Mouse (Mus musculus) heart, embryonic 16.5 days (tissue): Measurements from ENCODE around the gene Hmox1. TPM values are rescaled to one million over a fixed set of nuclear protein-coding genes. Genes with fewer than 3 reads are reported as not detected.
A peak's percentile ranks its signal among the peaks of the same experiment; 100 is the strongest.

Source experiments
- ATAC-seq: fragments of 200-750 bp; cut with Nextera tagmentation; replicated peaks from 2 replicates; pipeline ENCODE4 v1.8.0; 2017; ENCODE audit warnings: moderate number of reproducible peaks; ENCODE audit not compliant: insufficient read depth, low FRiP score; ENCODE audit errors: extremely low read depth
- H3K27ac ChIP-seq: fragments of 300-500 bp; sonication (generic); 2 replicates; pipeline ENCODE4 v1.5.1; 2014; ENCODE audit warnings: mild to moderate bottlenecking, low read length, control low read depth, moderate library complexity
- H3K27me3 ChIP-seq: fragments of 300-500 bp; sonication (generic); 2 replicates; pipeline ENCODE4 v1.6.1; 2014; ENCODE audit warnings: low read length, mixed read lengths; ENCODE audit not compliant: control insufficient read depth, insufficient read depth
- H3K36me3 ChIP-seq: fragments of 300-500 bp; sonication (generic); 2 replicates; pipeline ENCODE4 v1.6.1; 2014; ENCODE audit not compliant: control insufficient read depth, insufficient read depth
- H3K4me1 ChIP-seq: fragments of 300-500 bp; sonication (generic); 2 replicates; pipeline ENCODE4 v1.6.1; 2014; ENCODE audit warnings: low read length, mixed read lengths; ENCODE audit not compliant: control insufficient read depth, insufficient read depth
- H3K4me2 ChIP-seq: fragments of 300-500 bp; sonication (generic); 2 replicates; pipeline ENCODE4 v1.6.1; 2014; ENCODE audit warnings: low read depth, mild to moderate bottlenecking, control low read depth, low read length
- H3K4me3 ChIP-seq: fragments of 300-500 bp; sonication (generic); 2 replicates; pipeline ENCODE4 v1.5.1; 2014; ENCODE audit warnings: mild to moderate bottlenecking, control low read depth, low read length
- H3K9ac ChIP-seq: fragments of 300-500 bp; sonication (generic); 2 replicates; pipeline ENCODE4 v1.6.1; 2014; ENCODE audit warnings: low read length, control low read depth
- H3K9me3 ChIP-seq: fragments of 300-500 bp; sonication (generic); replicated peaks from 2 replicates; pipeline ENCODE4 v1.6.1; 2016; ENCODE audit warnings: low read length; ENCODE audit not compliant: control insufficient read depth
- WGBS: fragments of 180-500 bp; shearing (Covaris S2); extraction: QIAGEN DNeasy Blood & Tissue Kit; methylation state at CpG from one replicate; pipeline ENCODE4 v1.1.7; 2014; 5-methylcytosine and 5-hydroxymethylcytosine counted together
- polyA plus RNA-seq: library from polyadenylated mRNA; unstranded; fragments of >200 nt; fragmentation: Nextera tagmentation; extraction: Ambion mirVana; gene quantifications from 2 replicates; pipeline ENCODE4 v1.2.1, GENCODE M21; 2015

Gene Hmox1
- polyA plus RNA-seq = 16.8 and 17.6 TPM in 2 replicates

DNA sequence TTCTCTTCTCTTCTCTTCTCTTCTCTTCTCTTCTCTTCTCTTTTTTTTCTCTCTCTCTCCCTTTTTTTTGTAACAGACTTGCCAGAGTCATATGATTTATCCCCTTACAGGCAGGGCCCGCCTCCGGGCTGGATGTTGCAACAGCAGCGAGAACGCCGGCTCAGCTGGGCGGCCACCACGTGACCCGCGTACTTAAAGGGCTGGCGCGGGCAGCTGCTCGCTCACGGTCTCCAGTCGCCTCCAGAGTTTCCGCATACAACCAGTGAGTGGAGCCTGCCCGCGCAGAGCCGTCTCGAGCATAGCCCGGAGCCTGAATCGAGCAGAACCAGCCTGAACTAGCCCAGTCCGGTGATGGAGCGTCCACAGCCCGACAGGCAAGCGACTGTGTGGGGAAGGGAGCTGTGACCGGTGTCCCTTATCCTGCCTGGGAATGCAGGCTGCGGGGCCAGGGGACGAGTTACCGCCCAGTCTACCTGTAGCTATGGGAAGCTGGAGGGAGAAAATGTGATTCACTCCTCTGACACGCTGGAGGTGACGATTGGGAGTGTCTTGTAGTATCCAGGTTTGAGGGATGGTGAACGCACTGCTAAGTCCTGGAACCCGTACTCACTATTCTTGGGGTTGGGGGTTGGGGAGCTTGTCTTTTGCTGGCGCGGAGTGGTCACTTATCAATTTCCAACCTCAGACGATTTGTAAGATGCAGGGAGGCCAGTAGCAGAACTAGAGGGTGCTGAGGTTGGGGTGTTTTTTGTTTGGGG, at the start of gene Hmox1:
TSS of gene Hmox1 (plus strand) at position 223 of the 758 bp plus-strand sequence.
- ATAC-seq = peak; percentile 94
- no peaks in the 10 kb centered on the region for H3K36me3 ChIP-seq
- peak within 1 kb of the TSS; percentile 75 for H3K9ac ChIP-seq
- 0 out of 2 replicates have a peak within 1 kb of the TSS, but pooled peaks have one; percentile 29 for H3K27ac ChIP-seq
- H3K27me3 ChIP-seq = no peaks in the 10 kb centered on the region
- H3K4me3 ChIP-seq = peak within 1 kb of the TSS; percentile 63
- peaks cover 15% of the 10 kb centered on the region for H3K4me1 ChIP-seq
- WGBS = 1% methylated on average over 36 of the region's 36 CpGs
- peak within 1 kb of the TSS; percentile 79 for H3K4me2 ChIP-seq
- no peaks in the 10 kb centered on the region for H3K9me3 ChIP-seq

DNA sequence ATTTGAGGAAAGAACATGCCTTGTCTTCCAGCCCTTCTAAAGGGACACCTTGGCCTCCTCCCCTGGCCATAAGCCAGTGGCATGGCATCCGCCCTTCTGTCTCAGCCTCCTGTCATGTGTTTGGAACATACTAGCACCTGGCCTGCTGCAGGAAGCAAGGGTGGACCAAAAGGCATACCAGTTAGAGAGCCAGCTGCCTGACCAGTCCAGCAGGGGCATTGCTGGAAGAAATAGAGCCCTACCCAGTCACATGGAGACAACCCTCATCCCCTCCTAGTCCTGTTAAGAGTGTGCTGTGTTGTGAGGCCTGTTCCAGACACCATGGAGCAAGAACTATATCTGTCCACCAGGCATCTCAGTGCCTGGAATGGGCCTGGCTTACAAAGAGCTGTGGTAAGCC, 47.1 kb upstream of the Hmox1 start:
- ATAC-seq = peak; percentile 52
- peak overlapping the region; percentile 56 for H3K27ac ChIP-seq

DNA sequence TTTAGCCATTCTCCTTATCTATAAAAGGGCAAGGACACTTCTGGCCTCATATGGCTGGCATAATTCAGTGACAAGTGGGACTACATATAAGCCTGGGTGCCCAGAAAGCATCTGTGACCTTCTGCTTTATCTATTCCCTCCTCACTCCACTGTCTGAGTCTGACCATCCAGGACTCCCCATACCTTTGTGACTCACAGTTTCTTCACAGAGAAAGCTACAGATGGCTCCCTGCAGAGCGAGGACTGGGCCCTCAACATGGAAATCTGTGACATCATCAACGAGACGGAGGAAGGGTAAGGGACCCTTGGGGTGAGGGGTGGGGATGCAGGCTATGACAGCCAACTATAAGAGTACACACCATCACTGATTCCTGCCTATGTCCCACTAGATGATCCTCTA, 45.6 kb upstream of the Hmox1 start:
- Histone ChIP-seq H3K9me3 (no peaks in the 10 kb centered on the region), H3K4me1 (peaks cover 16% of the 10 kb centered on the region), H3K4me2 (no peak overlapping the region), H3K27ac (no peak overlapping the region), H3K36me3 (peaks cover 8% of the 10 kb centered on the region), H3K9ac (no peak overlapping the region), H3K4me3 (no peak overlapping the region), H3K27me3 (no peaks in the 10 kb centered on the region)
- ATAC-seq = no peak
- 82% methylated on average over 3 of the region's 3 CpGs for WGBS

More for the DNA sequence above, 47.1 kb upstream of the Hmox1 start:
- H3K27me3 ChIP-seq = no peaks in the 10 kb centered on the region
- peaks cover 4% of the 10 kb centered on the region for H3K36me3 ChIP-seq
- H3K9ac ChIP-seq = no peak overlapping the region
- WGBS = 70% methylated on average over 1 of the region's 1 CpGs
- H3K4me1 ChIP-seq = peaks cover 17% of the 10 kb centered on the region
- H3K4me2 ChIP-seq = no peak overlapping the region
- H3K9me3 ChIP-seq = no peaks in the 10 kb centered on the region
- H3K4me3 ChIP-seq = no peak overlapping the region

DNA sequence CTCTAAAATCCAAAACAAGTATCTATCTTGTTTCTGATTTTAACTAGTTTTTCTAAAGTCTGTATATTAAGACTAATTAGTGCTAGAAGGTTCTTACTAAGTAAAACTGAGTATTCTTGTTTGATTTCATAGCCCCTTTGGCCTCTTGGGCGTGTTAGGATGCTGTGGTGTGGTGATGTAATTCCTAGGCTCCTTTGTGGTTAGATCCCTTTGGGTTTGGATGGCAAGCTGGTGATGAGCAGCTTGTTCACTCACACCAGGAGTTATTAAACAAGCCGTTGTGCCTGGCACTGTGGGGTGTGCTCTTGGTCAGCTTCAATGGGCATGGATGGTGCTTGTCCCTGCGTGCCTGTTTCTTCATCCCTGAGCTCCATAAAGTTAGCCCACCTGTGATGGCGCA, 40.1 kb upstream of the Hmox1 start:
- Histone ChIP-seq H3K36me3 (peaks cover 12% of the 10 kb centered on the region), H3K9me3 (no peaks in the 10 kb centered on the region), H3K27me3 (no peaks in the 10 kb centered on the region), H3K4me1 (no peaks in the 10 kb centered on the region), H3K9ac (no peak overlapping the region), H3K27ac (no peak overlapping the region), H3K4me2 (no peak overlapping the region), H3K4me3 (no peak overlapping the region)
- no peak for ATAC-seq
- 87% methylated on average over 4 of the region's 4 CpGs for WGBS

DNA sequence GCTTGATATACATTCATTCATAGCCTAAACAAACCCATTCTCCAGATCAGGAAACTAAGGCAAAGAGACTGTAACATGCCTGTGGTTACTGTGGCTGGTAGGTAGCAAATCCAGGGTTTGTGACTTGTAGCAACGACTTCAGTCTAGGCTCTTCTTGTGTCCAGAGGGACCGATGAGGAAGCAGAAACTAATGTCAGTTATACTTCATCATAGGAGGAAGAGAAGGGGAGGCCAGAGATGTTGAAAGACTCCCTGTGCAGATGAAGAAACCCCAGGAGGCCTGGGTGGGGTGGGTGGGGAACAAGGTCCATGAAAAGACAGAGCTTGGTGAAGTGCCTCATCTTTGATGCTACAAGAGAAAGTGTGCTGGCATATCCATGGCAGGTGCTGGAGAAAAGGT, 37.7 kb upstream of the Hmox1 start:
- Histone ChIP-seq H3K9ac (no peak overlapping the region), H3K9me3 (no peaks in the 10 kb centered on the region), H3K4me2 (no peak overlapping the region), H3K4me3 (no peak overlapping the region), H3K36me3 (peaks cover 13% of the 10 kb centered on the region), H3K4me1 (no peaks in the 10 kb centered on the region), H3K27ac (no peak overlapping the region), H3K27me3 (no peaks in the 10 kb centered on the region)
- WGBS = 93% methylated on average over 2 of the region's 2 CpGs
- ATAC-seq = no peak

DNA sequence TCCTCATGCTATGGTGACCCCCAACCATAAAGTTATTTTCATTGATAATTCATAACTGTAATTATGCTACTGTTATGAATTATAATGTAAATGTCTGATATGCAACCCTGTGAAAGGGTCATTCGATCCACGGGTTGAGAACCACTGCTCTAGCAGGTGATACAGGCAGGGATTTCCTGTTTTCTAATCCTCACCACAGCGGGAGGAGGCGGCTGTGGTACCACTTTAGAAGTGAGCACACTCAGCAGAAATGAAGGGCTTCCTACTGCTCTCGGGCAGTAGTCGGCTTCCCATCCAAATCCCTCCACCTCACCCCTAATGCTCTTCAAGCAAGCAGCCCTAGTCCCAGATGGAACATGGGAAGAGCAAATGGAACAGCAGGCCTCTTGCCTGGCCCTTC, 33.4 kb upstream of the Hmox1 start:
- WGBS = 77% methylated on average over 6 of the region's 6 CpGs

DNA sequence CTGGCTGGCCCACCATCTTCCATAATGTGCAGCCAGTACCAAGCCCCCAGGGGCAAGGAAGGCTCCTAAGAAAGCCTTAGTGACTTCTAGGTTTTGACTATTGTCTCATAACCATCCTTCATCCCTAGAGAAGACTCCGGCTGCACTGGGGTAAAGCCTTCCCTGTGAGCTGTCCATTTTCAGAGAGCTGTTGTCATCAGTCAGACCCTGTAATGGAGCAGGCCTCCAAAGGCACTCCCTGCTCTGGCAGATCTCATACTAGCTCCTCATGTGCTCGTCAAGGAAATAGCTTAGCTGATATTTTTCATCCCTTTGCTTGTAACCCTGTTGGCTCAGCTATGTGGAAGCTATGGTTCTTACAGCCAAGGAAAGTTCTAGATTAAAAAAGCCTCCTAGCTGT, 32.6 kb upstream of the Hmox1 start:
- Histone ChIP-seq H3K9me3 (no peaks in the 10 kb centered on the region), H3K4me1 (peaks cover 14% of the 10 kb centered on the region), H3K4me3 (no peak overlapping the region), H3K9ac (no peak overlapping the region), H3K27me3 (no peaks in the 10 kb centered on the region), H3K36me3 (peaks cover 19% of the 10 kb centered on the region), H3K4me2 (no peak overlapping the region), H3K27ac (no peak overlapping the region)
- 64% methylated on average over 2 of the region's 2 CpGs for WGBS
- ATAC-seq = no peak

More for the DNA sequence above, 33.4 kb upstream of the Hmox1 start:
- H3K4me1 ChIP-seq = peaks cover 12% of the 10 kb centered on the region
- H3K27ac ChIP-seq = no peak overlapping the region
- no peak overlapping the region for H3K9ac ChIP-seq
- no peak overlapping the region for H3K4me2 ChIP-seq
- peaks cover 16% of the 10 kb centered on the region for H3K36me3 ChIP-seq
- ATAC-seq = no peak
- H3K27me3 ChIP-seq = no peaks in the 10 kb centered on the region
- H3K4me3 ChIP-seq = no peak overlapping the region
- H3K9me3 ChIP-seq = no peaks in the 10 kb centered on the region

DNA sequence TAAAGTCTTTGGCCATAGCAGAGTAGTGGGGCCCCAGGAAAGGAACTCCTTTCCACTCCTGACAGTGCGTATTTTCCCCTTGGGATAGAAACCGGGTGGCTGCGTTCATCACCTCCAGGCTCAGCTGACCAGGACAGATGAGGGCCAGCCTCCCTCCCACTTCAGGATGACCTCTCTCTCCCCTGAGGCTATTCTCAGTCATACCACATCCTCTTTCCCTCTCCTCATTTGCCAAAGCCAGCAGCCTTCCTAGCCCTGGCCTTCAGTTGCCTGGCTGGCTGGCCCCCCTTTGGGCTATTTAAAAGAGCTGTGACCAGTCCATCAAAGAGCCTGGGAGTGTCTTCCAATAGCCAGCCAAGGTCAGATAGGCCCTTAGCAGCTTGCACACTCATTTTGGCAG, 30.1 kb upstream of the Hmox1 start:
- ATAC-seq = no peak
- H3K9me3 ChIP-seq = no peaks in the 10 kb centered on the region
- H3K27ac ChIP-seq = no peak overlapping the region
- 60% methylated on average over 3 of the region's 3 CpGs for WGBS
- no peak overlapping the region for H3K9ac ChIP-seq
- H3K4me1 ChIP-seq = peaks cover 14% of the 10 kb centered on the region
- peaks cover 28% of the 10 kb centered on the region for H3K36me3 ChIP-seq
- H3K4me3 ChIP-seq = no peak overlapping the region
- H3K4me2 ChIP-seq = no peak overlapping the region
- no peaks in the 10 kb centered on the region for H3K27me3 ChIP-seq

DNA sequence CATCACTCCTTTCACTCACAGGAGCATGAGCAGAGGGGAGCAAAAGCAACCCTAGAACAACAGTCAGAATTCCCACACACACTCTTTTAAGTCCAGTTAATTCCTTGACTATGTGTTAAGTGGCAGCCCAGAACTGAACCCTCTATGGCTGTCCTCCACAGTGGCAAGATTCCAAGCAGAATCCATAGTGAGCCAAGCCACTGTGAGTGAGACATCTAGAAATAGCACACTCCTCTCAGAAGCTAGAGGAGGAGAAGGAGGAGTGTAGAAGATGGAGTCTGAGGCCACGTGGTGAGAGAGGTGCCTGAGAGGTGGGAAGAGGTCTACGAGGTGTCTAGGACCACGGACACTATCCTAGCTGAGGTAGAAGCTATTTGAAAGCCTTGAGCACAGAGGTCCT, 28.6 kb upstream of the Hmox1 start:
- Histone ChIP-seq H3K4me1 (peaks cover 14% of the 10 kb centered on the region), H3K9ac (no peak overlapping the region), H3K4me2 (no peak overlapping the region), H3K27ac (peak overlapping the region; percentile 64), H3K36me3 (peaks cover 23% of the 10 kb centered on the region), H3K4me3 (no peak overlapping the region), H3K9me3 (no peaks in the 10 kb centered on the region), H3K27me3 (no peaks in the 10 kb centered on the region)
- ATAC-seq = peak; percentile 79
- WGBS = 67% methylated on average over 3 of the region's 3 CpGs
